Mouse (Mus musculus): Measurements from ENCODE around the gene Nexn.
"Not testable (repeated sequence)": the region's sequence is repeated elsewhere in the genome, so short reads cannot be mapped to it uniquely, and the experiment has no call there.

Gene Nexn

GRCm38 (mm10) chr3:152235238-152235637 is 30.9 kb downstream of the Nexn start:
- DNase-seq: no peak

- DNase-seq: no peak
These were observed 34.6 kb downstream of the Nexn start for GRCm38 (mm10) chr3:152231333-152232100.

- no peak for DNase-seq
These were observed 36.9 kb downstream of the Nexn start for GRCm38 (mm10) chr3:152229271-152229670.

- DNase-seq: no peak
These were observed 37.3 kb downstream of the Nexn start for GRCm38 (mm10) chr3:152228843-152229242.

GRCm38 (mm10) chr3:152225906-152226305 is 40.2 kb downstream of the Nexn start:
- DNase-seq: no peak

GRCm38 (mm10) chr3:152224918-152225317 is 41.2 kb downstream of the Nexn start:
- no peak for DNase-seq

- DNase-seq: no peak
These were observed 52.7 kb downstream of the Nexn start for GRCm38 (mm10) chr3:152213416-152213815.

- no peak for DNase-seq
These were observed 54.3 kb downstream of the Nexn start for GRCm38 (mm10) chr3:152211731-152212279.

GRCm38 (mm10) chr3:152210728-152211391 is 55.3 kb downstream of the Nexn start:
- DNase-seq: peak; percentile 78 to 80

GRCm38 (mm10) chr3:152209967-152210634 is 56.0 kb downstream of the Nexn start, which contains the start of the genes Dnajb4 and Fubp1:
Gene Dnajb4, minus strand, starts transcription at chr3:152210302.
Gene Fubp1, plus strand, starts transcription at chr3:152210422.
- peak; percentile 100 for DNase-seq

GRCm38 (mm10) chr3:152209177-152209966 is 56.8 kb downstream of the Nexn start:
- DNase-seq: no peak

GRCm38 (mm10) chr3:152208096-152208885 is 57.9 kb downstream of the Nexn start:
- DNase-seq: peak in 1 of 2 experiments; percentile 12

GRCm38 (mm10) chr3:152207156-152207555 is 59.0 kb downstream of the Nexn start:
- no peak for DNase-seq

- no peak for DNase-seq
These were observed 61.6 kb downstream of the Nexn start for GRCm38 (mm10) chr3:152204577-152204976.

- DNase-seq: no peak
These were observed 62.2 kb downstream of the Nexn start for GRCm38 (mm10) chr3:152203996-152204395.

GRCm38 (mm10) chr3:152203411-152203810 is 62.7 kb downstream of the Nexn start:
- DNase-seq: no peak

GRCm38 (mm10) chr3:152202942-152203341 is 63.2 kb downstream of the Nexn start:
- DNase-seq: no peak

- DNase-seq: no peak
These were observed 64.5 kb downstream of the Nexn start for GRCm38 (mm10) chr3:152201651-152202050.

GRCm38 (mm10) chr3:152201181-152201580 is 65.0 kb downstream of the Nexn start:
- no peak for DNase-seq

- DNase-seq: no peak
These were observed 67.0 kb downstream of the Nexn start for GRCm38 (mm10) chr3:152199125-152199524.

GRCm38 (mm10) chr3:152197246-152197645 is 68.9 kb downstream of the Nexn start:
- DNase-seq: not testable (repeated sequence)
